Mouse (Mus musculus): ENCODE measurements around the gene Zbtb20. TPM values are rescaled to one million over a fixed set of nuclear protein-coding genes. Genes with fewer than 3 reads are reported as not detected.

The Zbtb20 gene
- total RNA-seq (2023; ENCODE audit: inconsistent age): 45.2 to 57.8 TPM (median 50.1 TPM) in 4 replicates

GRCm38 (mm10) chr16:42875852-42875980 lies at the start of gene Zbtb20:
Gene Zbtb20, plus strand, starts transcription at chr16:42875881.

GRCm38 (mm10) chr16:43663978-43664579 lies 788.4 kb downstream of the Zbtb20 start, which contains the start of gene Tigit:
Gene Tigit, minus strand, starts transcription at chr16:43664146.

All from B cell, adult (primary cell).